Mouse (Mus musculus): Measurements from ENCODE around the gene Gm21560.
"Not testable (repeated sequence)": the region's sequence is repeated elsewhere in the genome, so short reads cannot be mapped to it uniquely, and the experiment has no call there.

The Gm21560 gene

GRCm38 (mm10) chr14:6219192-6219591, at the start of gene Gm21560:
Gm21560 (minus strand) TSS chr14:6219292.
- DNase-seq (ENCODE audit: low spot score in 2 of 2) = not testable (repeated sequence)

DNA sequence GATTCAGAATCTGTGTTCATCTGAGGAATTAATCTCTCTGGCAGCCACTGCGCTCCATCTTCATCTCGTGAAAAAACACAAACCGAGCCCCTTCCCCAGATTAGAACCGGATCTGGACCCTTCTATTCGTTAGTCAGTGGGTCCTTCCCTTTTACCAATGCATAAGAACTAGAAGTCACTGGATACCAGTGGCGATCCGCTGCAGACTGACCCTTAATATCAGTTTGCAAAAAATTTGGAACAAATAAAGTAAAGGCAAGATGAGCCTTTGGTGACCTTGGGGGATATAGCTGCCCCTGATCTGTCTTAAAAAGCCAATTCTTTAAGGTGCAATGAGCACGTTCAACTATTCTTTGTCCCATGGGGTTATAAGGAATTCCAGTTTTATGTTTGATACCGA, 55.6 kb downstream of the Gm21560 start:
- DNase-seq (ENCODE audit: low spot score in 2 of 2) = peak in 1 of 2 experiments; percentile 51

DNA sequence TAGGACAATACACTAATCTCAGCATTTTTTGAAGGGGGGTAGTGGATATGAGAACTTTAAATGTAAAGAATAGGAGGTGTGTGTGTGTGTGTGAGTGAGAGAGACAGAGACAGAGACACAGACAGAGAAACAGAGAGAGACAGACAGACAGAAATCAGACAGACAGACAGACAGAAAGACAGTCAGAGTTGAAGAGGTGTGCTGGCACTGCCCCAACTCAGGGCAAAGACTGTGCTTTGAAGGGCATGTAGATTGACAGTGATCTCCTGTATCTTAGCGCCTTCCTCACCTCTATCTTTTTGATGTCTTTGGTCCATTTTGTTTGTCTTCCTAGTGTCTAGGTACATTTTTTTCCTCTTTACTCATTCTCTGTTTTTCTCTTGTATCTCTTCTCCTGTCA, 58.0 kb downstream of the Gm21560 start:
- not testable (repeated sequence) for DNase-seq (ENCODE audit: low spot score in 2 of 2)
